Mouse (Mus musculus) ovary, adult 18-20 months (tissue): ENCODE measurements around the gene Msrb1.
A peak's percentile ranks its signal among the peaks of the same experiment; 100 is the strongest.

Experiments
- DNase-seq: peaks from one replicate; pipeline ENCODE4 v3.0.0; 2022; ENCODE audit warnings: low spot score, mixed read lengths

Msrb1 gene

DNA sequence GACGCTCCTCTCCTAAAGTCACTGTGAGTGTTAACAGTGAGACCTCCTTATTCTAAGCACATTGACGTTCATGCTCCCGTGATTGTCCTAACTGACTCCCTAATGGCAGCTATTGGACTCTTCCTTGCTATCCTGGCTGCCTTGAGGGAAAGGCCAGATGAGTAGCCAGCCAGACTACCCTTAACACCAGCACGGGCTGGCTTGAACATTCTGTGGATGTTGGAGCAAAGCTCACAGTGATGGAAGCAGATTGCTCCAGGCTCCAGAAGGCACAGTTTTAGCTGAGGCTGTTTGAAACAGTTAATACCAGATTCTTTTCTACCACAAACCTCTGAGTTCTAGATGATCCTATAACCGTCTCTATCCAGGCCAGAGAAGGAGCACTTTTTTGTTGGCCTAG is 7.5 kb downstream of the Msrb1 start:
- DNase-seq = no peak

DNA sequence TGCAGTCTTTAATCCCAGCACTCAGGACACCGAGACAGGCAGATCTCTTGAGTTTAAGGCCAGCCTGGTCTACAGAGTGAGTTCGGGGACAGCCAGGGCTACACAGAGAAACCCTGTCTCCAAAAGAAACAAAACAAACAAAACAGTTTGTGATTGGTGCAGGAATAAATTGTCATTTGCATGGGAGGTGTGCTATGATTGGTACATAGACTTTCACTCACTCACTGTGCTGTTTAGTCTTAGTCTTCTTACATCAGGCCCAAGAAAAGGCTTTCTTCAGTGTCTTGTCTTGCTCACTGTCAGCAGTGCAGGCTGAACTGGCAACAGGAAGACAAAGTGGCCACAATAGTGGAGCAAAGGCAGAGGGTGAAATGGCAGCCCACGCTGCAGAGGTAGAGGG is 7.9 kb downstream of the Msrb1 start:
- no peak for DNase-seq

DNA sequence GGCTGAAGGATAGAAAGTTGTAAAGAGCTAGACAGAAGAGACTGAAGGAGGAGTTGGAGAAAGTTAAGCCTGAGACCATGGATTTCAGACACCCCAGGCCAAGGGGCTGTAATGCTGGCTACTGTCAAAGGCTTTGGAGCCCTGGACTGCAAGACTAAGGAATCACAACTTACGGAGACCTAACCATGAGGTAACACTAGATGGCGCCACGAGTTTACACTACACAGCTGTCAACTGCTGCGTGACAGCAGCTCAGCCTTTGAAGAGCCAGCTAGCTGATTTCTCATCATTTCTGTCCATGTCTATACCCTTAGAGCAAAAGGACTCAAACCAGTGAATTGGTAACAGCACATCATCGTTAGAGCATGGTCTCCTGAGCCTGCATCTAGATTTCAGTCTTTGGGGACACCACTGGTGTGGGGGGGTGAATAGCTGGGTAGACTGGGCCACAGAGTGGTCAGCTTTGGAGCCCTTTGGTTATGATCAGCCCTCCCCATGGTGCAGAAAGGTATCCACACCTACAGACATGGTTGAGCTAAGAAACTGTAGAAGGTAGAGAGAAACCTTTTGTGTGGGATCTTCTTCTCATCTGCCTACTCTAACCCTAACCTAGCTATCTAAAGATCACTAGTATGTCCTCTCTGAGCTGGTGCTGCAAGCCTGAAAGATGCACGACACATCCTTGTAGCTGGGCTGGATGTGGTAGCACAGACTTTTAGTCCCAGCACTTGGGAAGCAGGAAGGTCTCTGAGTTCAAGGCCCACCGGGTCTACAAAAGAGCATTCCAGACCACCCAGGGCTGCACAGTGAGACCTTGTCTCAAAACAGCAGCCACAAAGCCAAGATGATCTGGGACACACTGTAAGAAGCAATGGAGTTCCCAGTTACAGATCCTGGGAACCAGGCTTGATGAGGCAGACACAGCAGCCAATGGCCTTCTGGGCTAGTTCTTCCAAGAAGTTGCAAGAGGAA is 9.4 kb downstream of the Msrb1 start:
- DNase-seq = peak; percentile 40

DNA sequence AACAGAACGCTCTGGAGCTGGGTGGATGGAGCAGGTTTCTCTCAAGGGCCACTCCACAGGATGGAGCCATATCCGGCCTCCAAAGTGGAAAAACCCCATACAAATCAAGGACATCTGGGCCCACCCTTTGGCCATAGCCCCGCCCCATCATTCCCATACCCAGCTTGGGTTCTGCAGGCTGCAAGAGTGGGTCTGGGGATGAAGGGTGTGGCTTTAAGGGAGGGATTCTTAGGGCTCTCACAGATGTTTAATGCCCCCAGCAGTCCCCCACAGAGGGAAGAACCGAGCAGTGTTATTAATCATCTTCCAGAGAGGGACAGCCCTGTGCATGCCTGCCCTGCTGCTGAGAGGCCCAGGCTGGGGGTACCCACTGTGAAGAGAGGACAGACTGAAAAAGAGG is 10.5 kb downstream of the Msrb1 start:
- no peak for DNase-seq

DNA sequence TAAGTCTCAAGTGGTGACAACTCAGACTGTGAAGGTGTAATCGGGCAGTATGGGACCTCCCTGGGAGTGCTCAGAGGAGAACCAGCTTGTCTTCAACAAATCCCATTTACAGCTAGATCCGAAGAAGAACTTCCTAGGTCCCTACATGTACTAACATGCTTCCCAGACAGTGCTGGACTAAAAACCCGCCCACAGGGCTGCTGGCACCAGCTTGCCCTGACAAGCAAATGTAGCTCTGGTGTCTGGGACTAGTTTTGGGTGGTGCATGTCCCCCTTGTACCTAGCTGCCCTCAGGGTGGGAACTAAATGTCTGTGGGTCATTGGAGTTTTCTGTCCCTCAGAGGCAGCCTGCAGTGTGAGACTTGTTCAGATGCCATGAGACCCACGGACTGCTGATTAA is 15.1 kb downstream of the Msrb1 start:
- DNase-seq = no peak

DNA sequence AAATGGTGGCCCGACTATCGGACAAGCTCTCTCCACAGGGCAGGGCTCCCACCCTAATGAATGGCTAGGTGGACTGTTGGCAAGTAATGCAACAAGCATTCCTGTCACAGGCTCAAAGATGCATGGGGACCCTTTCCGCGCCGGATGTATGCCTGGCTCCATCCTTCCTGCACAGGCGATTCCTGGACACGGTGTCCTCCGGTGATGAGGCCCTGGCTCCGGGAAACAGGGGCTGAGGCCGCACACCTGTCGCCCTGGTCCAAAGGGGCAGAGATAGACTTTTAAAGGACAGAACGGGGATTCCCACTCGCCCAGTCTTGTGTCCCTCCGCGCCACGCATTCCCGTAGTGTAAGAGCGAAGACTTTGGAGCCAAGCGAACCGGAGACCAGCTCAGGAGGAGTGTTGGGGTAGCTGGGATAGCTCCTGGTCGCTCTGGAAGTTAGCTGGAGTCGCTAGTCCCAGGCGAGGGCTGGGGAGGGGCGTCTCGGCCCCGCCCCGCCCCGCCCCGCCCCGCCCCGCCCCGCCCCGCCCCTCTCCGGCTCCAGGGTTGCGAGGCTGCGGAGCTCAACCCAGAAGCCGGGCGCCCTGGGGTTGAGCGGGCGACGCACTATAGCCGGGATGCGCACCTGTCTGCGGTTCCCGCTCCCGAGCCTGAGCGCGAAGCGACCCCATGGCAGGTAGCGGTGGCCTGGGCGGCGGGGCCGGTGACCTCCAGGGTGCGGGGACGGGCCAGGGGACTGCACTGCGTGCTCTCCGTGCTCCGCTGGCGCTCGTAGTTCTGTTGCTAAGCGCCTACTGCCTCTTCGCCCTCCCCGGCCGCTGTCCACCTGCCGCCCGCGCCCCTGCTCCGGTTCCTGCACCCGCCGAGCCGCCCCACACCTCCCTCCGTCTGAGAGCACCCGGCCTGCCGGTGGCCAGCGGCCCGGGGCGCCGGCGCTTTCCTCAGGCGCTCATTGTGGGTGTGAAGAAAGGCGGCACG is 16.3 kb downstream of the Msrb1 start, which contains the start of gene Hs3st6:
TSS of gene Hs3st6 (plus strand) at position 574 of the 980 bp plus-strand sequence.
- no peak for DNase-seq

DNA sequence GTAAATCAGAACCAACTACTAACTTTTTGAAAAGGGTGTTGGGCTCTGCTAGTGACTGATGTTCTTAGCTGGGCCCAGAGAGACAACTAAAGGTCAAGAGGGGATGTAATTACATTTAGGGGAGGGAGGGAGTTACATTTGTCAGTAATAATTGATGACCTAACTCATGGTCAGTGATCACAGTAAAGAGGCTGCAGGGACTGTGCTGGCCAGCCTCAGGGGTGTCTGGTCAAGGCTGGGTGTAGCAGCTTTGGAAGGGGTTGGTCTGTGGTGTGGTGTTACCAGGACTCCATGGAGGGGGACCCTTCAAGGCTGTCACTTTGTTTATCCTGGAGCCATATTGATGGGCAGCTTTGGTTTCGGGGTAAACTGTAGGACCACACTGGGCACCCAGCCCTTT is 21.0 kb downstream of the Msrb1 start:
- no peak for DNase-seq

DNA sequence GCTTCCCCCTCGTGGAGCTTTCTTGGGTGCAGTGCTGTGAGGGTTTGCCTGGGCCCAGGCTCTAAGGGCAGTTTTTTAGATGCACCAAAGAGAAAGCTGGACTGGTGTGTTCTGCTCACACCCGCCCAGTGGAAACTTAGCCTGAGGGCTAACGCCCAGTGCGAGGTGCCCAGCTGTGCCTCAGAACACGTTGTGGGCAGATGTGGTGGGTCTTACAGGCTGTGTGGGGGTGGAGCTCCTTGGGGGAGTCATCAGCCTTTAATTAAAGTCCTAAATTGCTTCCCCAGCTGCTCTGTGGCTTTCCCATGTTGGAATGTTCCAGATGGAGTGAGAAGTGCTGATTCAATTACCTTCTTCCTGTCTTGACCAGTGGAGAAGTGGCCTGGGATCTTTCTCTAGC is 24.7 kb downstream of the Msrb1 start:
- DNase-seq = no peak

DNA sequence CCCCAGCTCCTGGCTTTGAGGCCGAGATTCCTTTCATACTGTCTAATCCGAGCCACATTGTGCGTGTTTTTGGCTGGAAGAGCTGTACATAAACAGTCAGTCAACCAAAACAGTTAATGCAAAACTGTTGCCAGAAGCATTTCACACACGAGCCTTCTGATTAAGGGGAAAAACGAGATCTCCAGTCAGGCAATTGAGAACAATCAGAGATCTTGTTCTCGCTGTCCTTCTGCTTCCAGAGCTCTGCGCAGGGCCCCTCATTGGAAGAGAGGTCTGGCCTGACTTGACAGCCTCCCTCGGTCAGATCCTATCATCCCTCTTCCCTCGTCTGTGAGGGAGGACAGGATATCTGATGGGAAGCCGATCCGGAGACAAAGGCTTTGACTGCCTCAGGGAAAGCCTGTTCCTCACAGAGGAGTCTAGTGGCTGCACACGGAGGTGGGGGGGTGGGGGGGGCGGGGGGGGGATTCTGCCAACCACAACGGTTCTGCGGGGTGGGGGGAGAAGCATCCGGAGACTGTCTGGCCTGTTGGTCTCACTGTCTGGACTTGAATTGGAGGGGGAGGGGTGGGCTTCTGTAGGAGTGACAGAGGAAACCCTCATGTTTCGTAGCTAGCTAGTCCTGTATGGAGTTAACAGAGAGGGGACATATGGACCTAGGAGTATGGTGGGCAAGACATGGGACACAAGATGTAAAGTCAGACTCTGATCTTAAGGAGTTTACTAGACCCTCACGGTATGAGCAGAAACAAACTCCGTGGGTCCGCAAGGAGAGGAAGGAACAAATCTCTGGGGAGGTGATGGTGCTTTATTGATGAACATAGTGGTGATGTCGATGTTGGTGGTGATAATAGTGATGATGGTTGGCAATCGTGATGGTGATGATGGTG is 28.8 kb downstream of the Msrb1 start:
- DNase-seq = no peak

DNA sequence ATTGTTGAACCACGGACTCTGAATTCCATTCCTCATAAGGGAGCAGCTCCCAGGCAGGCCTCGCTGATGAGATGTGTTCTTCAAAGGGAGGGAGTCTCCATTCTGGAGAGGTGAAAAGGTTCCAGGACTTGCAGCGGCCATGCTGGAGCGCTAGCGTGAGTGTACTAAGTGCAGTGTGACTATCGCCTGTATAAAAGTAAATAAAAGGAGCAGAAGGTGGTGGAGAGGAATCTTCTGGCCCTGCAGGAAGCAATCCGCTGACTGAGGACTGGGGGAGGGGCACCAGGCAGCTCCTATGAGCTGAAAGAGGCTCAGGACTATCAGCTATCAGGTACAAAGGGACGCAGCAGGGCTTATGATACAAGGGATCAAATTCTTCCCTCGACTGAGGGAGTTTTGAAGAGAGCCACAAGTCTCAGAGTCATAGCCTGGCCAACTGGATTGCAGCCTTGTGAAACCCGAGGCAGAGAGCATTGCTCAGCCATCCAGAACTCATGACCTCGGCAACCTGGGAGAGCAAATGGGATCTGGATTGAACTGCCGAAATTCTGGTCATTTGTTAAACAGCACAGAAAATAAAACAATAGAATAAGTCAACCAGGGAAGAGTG is 29.9 kb downstream of the Msrb1 start:
- no peak for DNase-seq

DNA sequence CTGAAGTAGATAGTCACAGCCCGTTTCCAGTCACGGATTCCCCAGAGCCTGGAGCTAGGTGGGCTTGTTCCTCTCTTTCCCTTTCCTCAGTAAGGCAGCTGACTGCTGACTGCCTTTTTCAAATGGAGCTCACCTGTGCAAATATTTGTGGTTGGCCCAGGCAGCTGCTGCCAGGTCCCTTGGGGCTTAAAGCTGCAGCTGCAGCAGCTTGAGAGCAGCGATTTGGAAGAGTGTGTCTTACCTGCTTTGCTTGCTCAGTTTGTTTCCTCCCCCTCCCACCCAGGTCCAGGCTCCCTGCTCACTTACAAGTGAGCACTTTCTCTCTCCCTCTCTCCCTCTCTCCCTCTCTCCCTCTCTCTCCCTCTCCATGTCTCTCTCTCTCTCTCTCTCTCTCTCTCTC is 32.7 kb downstream of the Msrb1 start:
- no peak for DNase-seq

DNA sequence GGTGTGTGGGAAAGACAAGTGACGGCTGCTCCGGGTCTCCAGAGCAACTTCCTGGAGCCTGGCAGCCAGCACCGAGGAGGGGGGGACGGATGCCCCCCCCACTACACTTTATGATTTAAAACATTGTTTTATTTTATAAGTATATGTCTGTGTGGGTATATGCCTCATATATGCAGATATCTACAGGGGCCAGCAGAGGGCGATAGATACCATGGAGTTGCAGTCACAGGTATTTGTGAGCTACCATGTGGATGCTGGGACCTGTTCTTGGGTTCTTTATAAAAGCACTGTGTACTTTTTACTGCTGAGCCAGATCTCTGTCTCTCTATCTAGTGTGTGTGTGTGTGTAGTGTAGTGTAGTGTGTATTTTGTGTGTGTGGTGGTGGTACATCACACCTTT is 36.8 kb downstream of the Msrb1 start:
- DNase-seq = no peak

DNA sequence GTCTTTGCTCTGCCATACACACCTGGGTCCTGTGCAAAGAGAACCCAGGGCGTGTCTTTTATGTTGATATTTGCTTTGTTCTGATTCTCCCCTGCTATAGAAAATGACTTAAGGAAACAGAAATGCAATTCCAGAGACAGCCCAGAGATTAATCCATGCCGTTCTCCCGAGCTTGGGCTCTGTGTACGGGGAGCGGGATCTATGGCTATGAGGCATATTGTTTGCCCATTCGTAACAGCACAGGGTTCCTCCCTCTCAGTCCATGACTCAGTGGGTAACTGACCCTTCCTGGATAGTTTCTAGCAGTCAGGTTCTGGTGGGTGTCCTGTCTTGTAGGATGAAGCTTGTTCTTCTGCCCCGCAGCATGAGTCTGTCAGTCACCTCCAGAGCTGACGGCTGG is 38.7 kb downstream of the Msrb1 start:
- no peak for DNase-seq

DNA sequence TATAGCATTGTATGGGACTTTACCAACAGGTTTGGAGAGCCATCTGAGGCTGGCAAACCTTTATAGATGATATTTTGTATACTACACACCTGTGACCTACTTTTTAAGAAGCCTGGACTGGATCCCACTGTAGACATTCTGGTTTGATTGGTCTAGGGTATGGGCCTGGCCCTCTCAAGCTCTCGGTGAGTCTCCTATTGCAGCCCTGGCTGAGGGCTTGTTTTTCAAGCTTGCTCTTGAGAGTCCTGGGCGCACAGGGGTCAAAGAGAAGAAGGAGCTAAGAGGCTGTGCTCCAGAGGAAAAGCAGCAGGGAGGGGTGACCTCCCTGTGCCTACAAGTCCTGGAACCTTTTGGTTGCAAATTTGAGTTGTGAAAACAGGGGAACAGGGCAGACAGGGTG is 40.6 kb downstream of the Msrb1 start:
- DNase-seq = no peak

DNA sequence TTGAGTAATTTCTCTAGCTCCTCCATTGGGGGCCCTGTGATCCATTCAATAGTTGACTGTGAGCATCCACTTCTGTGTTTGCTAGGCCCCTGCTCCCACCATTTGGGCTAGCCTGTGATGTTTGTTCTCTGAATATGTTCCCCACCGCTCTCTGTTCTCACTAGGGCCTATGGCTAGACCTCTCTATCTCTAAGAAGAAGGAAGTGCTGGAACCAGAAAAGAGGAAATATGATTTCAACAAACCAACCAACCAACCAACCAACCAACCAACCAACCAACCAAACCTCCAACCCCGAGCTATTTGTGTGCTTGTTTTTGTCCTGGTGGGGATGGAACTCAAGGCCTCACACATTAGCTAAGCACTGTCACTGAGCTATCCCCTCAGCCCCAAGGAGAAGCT is 44.4 kb downstream of the Msrb1 start:
- no peak for DNase-seq

DNA sequence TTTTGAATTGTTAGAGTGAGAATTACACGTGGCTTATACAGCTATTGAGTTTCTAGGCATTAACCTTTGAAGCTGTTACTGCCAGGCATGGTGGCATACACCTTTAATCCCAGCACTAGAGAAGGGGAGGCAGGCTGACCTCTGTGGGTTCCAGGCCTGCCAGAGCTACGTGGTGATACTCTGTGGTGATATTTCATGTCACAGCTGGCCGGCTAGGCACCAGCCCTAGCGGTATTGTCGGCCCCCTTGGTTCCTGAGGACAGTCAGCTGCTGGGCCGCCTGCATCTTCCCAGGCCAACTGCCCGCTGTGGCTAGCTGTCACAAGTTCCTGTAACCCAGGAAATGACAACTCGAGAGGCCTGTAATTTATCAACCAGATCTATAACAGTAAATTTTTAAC is 55.7 kb downstream of the Msrb1 start:
- no peak for DNase-seq
